Mouse (Mus musculus) liver, adult (tissue): ENCODE results near the gene Minar1.

Experiments
- GATA4 ChIP-seq: IDR thresholded peaks from 2 replicates; pipeline ENCODE4 v1.6.1; 2014; ENCODE audit warnings: mild to moderate bottlenecking, low read length; ENCODE audit not compliant: insufficient replicate concordance

The Minar1 gene

DNA sequence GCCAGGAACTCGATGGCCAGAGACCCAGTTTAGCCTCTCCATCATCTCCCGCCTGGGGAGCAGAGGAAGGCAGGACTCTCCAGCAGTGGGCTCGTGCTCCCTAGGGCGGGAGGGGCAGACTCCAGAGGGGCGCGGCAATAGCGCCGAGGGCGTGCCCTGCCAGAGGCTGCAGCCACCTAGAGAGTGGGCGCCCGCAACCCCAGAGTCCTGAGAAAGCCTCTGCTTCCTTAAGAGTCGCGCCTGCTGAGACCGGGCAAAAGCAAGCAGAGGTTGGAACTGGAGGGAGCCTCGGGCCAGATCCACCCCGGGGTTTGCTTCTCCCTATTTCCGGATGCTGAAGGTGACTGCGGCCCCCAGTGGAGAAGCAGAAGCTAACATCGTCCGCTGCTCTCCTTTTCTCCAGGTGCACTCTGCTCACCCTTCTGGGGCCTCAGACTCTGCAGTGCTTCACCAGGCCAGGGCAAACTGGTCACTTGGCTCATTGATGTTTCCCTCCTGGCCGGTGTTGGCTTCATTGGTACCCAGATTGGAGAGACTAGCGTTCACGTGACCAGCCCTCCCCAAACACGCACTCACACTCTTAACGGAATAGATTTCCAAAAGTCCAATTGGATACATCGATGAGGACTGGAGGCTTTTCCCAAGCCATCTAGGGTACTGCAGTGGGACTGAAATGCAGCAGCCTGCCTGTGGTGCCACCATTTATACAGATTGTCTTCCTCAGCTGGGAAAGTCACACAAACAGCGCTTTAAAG, at the start of gene Minar1:
Minar1 (minus strand) TSS at position 120 of the 755 bp plus-strand sequence.
- TF ChIP-seq GATA4 = no peak

DNA sequence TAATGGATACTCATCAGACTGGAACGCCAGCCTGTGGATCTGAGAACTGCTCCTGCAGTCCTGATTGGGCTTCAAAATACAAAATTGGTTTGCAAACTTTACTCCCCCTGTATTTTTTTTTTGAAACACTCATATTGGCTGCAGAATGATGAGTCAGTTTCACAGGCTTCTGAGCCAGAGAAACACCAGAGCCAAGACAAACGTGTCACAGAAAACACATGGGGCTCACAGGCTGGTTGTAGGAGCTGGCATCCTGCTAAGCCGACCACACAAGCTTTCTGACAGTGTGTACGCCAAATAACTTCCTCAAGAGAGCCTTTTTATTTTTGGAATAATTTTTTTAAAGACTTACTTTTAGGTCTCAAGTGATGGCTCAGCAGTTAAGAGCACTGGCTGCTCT, 47.0 kb upstream of the Minar1 start:
- TF ChIP-seq GATA4 = no peak

DNA sequence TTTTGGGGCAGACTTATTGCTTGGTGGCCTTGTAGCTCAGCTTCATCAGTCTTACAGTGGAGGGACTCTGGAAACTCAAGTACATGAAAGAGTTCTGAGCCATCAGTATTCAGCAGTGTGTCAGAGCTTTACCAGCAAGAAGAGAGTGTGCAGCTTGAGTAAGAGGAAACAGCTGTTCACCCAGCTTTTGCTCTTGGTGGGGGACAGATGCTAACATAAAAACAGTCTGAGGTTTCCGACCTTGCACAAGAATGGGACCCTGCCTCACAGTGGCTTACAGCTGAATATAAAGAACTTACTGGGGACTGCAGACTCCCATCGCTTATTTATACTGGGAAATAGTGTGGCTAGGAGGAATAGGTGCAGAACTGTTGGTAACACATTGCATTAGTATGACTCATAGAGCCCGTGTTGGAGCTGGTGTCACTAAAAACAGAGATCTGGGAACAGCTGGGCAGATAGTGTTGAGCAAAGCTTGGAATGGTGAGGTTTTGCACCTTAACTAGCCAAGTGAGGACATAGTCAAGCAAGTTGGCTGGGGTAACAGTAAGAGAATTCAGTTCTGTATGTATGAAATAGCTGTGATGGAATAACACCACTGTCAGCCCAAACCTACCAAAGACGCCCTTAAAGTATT, 44.5 kb upstream of the Minar1 start:
- no peak for TF ChIP-seq GATA4

DNA sequence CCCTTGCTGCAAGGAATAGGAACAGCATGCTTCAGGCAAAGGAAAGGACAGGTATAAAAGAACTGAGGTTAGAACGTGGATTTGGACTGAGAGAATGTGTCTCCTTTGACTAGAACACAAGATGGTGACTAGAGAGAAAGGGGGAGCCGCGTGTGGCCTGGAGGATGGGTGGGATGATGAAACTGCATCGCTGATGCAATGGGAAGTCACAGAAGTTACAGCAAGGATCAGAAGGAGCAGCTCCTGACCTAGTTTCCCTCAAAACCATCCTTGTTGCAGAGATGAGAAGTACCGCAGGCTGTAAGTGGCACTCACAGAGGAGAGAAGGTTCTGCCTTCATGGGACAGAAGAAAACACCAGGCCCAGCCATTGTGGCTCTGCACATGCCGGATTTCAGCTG, 28.0 kb upstream of the Minar1 start:
- TF ChIP-seq GATA4 = no peak

DNA sequence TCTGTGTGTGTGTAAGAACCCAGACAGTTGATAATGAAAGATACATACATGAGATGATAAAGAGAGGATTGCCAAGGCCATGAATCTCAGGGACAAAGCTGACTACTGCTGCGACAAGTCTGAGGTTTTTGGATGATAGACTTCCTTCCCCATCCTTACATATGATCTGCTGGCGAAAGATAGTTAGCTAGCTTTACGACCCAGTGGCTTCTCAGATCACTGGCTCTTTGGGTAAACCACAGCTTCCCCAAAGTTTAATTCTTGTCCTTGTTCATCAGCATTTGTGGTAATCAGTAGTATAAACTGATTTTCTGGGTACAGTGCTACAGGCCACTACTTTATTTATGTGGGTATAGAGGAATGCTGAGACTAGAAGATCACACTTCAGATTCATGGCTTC, 14.5 kb upstream of the Minar1 start:
- TF ChIP-seq GATA4 = no peak

DNA sequence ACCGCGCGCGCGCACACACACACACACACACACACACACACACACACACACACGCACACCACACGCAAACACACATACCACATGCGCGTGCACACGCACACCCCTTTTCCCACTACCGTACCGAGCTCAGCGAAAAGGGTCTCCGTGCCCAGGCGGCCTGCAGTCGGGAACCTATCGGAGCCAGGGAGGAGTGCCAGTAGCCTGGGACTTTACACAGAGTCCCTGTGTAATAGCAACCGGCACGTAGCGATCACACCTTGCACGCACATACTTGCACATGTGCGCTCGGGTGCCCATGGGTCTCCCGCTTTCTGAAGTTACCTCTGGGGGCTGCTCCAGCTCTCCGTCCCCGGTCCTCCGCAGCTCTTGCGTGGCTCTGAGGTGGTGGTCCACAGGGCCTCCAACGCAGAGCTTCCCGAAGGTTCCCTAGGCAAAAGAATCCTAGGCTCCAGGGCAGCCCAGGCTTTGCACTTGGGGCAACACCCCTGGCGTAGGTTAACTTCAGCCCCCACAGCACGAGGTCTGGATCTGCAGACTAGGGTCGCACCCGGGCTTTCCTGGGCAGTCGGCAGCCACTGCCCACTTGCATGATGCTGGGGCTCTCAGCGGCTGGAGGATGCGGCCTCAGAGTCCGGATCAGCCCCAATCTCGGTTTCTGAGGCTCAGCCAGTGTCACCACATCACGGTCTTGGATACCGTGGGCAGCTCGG, 474 bp downstream of the Minar1 start:
- no peak for TF ChIP-seq GATA4

DNA sequence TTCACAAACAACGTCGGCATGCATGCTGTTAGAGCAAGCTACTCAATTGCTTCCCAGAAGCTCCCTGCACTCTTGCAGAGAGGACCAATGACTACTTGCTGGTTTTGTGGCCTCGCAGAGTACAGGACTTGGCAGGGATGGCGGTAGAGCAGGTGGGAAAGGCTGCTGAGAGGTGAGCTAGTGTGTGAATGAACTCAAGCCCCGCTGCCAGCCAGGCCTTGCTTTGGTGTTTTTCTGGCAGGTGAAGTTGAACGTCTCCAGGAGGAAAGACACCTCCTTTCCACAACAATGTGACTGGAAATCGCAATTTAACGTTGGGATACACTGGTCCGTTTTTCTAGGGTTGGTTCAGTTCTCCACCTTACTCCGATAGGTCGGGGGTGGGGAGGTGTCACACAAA, 1.2 kb downstream of the Minar1 start:
- no peak for TF ChIP-seq GATA4

DNA sequence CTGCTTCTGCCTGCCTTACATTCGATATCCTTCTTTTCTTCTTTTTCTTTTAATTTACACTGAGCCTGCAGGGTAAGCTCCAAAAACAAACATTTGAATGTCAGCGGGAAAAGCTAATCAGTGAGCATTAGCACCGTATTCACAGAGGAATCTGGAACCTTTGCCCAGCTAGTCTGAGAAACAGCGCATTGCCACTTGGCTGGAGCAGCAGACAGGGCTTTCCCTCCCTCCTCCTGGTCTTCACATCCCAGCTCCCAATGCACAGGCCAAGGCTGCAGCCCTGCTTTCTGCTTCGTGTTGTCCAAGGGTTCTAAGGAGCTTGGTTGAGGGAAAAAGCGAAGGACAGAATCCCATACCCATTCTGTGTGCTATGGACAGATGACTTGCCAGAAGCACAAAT, 2.6 kb downstream of the Minar1 start:
- TF ChIP-seq GATA4 = no peak

DNA sequence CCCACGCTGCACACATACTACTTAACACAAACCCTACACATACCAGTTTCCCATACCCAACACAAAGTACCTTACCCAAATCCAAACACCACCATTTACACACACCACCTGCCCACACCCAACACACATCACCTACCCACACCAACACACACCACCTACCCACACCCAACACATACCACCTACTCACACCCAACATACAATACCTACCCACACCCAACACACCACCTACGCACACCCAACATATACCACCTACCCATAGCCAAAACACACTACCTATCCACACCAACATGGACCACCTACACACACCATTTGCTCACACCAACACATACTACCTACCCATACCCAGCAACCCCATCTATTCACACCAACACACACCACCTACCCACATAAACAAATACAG, 6.0 kb downstream of the Minar1 start:
- no peak for TF ChIP-seq GATA4

DNA sequence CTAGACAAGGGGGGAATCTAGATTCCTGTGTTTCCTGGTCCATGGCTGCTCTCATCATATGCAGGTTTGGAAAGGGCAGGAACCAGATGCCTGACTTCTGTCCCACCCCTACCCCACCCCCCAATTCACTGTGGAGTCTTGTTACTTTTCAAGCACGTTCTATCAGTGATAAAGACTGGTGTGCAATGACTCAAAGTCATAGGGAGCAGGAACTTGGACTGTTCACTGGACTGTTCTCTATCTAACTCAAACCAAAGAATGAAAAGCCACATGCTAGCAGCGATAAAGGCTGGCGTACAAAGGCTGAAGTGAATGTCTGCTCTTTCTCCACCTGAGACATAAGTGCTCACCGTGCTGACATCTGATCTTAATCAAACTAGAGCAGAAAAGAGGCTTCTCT, 12.3 kb downstream of the Minar1 start:
- TF ChIP-seq GATA4 = no peak

DNA sequence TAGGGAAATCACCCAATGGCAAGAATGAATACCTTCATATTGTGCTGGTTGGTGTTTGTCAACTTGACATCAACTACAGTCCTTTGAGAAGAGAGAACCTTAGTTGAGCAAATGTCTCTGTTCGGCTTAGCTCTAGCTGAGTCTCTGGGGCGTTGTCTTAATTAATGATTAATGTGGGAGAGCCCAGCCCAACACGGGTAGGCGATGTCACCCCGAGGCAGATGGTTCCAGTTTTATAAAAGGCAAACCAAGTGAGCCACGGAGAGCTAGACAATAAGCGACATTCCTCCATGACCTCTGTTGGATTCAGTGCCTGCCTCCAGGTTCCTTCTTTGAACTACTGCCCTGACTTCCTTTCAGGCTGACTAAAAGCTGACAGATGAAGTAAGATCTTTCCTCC, 15.6 kb downstream of the Minar1 start:
- no peak for TF ChIP-seq GATA4

DNA sequence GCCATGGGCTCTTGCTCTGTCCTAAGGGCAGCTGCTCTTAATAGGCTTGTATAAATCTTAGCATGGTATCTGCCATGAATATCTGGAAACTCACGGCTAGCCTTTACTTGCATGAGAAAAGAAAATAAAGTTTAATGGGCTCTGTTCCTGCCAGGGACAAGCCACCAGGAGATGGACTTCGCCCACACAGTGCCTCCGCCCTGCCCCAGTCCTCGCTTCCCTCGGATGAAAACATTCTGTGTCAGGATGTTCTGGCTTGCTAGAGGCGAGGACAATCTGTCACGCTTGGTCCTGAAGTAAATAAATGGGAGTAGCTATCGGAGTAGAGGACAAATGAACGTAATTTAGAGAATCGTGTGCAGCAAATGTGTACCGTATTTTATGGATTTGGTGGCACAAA, 16.7 kb downstream of the Minar1 start:
- no peak for TF ChIP-seq GATA4

DNA sequence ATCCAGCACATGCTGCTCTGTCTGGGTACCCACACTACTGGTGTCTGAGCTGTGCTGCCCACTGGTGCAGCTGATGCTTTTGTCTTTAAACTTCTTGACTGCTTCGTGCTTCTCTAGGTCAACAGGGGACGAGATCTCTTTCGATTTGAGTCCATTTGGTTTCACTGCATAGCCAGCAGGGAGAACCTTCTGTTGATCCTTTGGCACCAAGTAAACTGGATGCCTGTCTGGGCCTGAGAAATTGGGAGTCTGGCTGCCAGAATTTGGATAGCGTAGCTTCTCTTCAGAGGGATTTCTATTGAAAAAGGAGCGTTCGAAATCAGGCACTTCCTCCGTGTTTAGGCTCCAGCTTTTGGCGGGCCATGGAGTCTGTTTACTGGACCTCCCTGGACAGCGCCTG, 21.0 kb downstream of the Minar1 start:
- no peak for TF ChIP-seq GATA4

DNA sequence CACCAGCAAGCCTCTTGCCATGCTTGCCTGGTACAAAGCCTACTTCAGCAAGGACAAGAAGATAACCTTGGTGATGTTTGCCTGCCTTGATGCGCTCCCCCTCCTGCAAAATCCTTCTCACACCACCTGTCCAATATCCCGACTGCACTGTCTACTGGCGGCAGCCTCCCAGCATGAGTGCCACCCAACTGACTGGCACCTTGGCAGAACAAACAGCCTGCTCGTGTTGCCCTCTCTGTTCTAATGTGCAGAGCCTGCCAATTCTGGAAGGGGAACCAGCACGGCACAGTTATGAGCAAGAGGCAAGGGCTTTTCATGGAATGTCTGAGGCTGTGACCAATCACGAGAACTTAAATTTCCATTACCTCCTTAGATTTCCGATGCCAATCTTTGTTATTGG, 22.2 kb downstream of the Minar1 start:
- no peak for TF ChIP-seq GATA4

DNA sequence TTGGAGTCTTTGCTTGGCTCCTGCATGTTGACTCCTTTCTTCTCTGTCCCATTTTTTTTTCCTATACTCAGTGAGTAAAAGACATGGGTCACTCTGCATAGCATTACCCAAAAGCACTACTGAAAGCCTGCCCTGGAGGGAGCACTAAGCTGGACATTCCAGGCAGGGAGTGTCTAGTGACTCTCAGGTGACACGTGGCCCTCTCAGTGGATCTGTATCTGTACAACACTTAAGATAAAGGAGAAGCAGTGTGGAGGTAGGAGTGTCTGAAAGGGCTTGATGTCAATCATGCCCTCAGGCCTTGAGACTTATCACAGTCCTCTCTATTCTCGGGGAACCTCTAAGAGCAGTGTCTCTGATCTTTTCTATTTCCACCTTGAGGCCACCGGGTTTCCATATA, 25.9 kb downstream of the Minar1 start:
- no peak for TF ChIP-seq GATA4

DNA sequence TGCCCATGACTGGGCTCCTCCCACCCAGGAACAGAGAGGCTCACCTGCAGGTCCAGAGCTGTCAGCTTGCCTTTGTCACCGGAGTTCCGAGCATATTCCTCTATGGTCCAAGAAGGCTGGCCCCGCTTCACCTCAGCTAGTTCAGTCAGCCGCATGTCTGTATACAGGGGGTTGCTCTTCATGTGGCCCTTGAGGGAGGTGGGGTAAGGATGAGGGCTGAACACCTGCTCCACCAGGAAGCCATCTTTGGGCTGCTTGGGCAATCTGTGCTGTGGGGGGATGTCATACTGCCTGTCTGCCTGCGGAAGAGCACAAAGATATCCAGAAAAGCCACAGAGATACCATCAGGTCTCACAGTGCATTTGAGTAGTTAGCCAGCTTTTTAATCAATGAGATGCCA, 26.5 kb downstream of the Minar1 start:
- TF ChIP-seq GATA4 = no peak
